Mouse (Mus musculus) liver, embryonic 14.5 days (tissue): ENCODE measurements around the gene Majin. TPM values are rescaled to one million over a fixed set of nuclear protein-coding genes. Genes with fewer than 3 reads are reported as not detected.

Source experiments
- ATAC-seq: fragments of 200-750 bp; cut with Nextera tagmentation; 2 replicates; pipeline ENCODE4 v1.8.0; 2017; ENCODE audit warnings: moderate number of reproducible peaks, mild to moderate bottlenecking, moderate library complexity; ENCODE audit not compliant: insufficient read depth
- DNase-seq, 3 experiments: peaks; one replicate each; pipeline ENCODE4 v3.0.0-alpha.2; 2012 to 2013; ENCODE audit warnings: low read depth in 3 of 3, low spot score in 3 of 3
- H3K27ac ChIP-seq: fragments of 300-500 bp; sonication (generic); 2 replicates; pipeline ENCODE4 v1.5.1; 2014; ENCODE audit warnings: moderate library complexity, mild to moderate bottlenecking, control low read depth, inconsistent platforms
- H3K27me3 ChIP-seq: fragments of 300-500 bp; sonication (generic); 2 replicates; pipeline ENCODE4 v1.6.1; 2014; ENCODE audit warnings: mild to moderate bottlenecking, low read length, moderate library complexity; ENCODE audit not compliant: control insufficient read depth, insufficient read depth
- H3K36me3 ChIP-seq: fragments of 300-500 bp; sonication (generic); replicated peaks from 2 replicates; pipeline ENCODE4 v1.6.1; 2014; ENCODE audit warnings: low read depth; ENCODE audit not compliant: control insufficient read depth, insufficient read depth
- H3K4me1 ChIP-seq, 2 experiments: fragments of 200-500 bp in 1 of 2; fragments of 300-500 bp in 1 of 2; sonication (generic) in 1 of 2; replicated peaks; 2 replicates each; pipeline ENCODE4 v1.6.1; 2012 to 2014; ENCODE audit warnings: antibody characterized with exemption in 1 of 2, inconsistent platforms in 1 of 2, low read length in 1 of 2; ENCODE audit not compliant: control insufficient read depth in 2 of 2, insufficient read depth in 2 of 2
- H3K4me2 ChIP-seq: fragments of 300-500 bp; sonication (generic); 2 replicates; pipeline ENCODE4 v1.6.1; 2014; ENCODE audit warnings: low read depth, mild to moderate bottlenecking, control low read depth, moderate library complexity
- H3K4me3 ChIP-seq, 2 experiments: fragments of 200-500 bp in 1 of 2; fragments of 300-500 bp in 1 of 2; sonication (generic) in 1 of 2; 2 replicates each; pipeline ENCODE4 v1.5.1; 2012 to 2014; ENCODE audit warnings: low read depth in 2 of 2, low read length in 2 of 2, mild to moderate bottlenecking in 2 of 2, control low read depth in 1 of 2, inconsistent platforms in 1 of 2, moderate library complexity in 1 of 2; ENCODE audit not compliant: insufficient read depth in 1 of 2
- H3K9ac ChIP-seq: fragments of 300-500 bp; sonication (generic); replicated peaks from 2 replicates; pipeline ENCODE4 v1.6.1; 2014; ENCODE audit warnings: mild to moderate bottlenecking, control low read depth, moderate library complexity
- H3K9me3 ChIP-seq: fragments of 300-500 bp; sonication (generic); 2 replicates; pipeline ENCODE4 v1.6.1; 2016; ENCODE audit warnings: low read length, mixed read lengths; ENCODE audit not compliant: control insufficient read depth
- CTCF ChIP-seq: IDR thresholded peaks from 2 replicates; pipeline ENCODE4 v1.5.1; 2016; ENCODE audit warnings: antibody characterized with exemption, low read depth, control low read depth
- EP300 ChIP-seq: IDR thresholded peaks from 2 replicates; pipeline ENCODE4 v1.6.1; 2016; ENCODE audit warnings: antibody characterized with exemption, low read depth
- WGBS: fragments of 180-500 bp; shearing (Covaris S2); extraction: QIAGEN DNeasy Blood & Tissue Kit; methylation state at CpG from one replicate; pipeline ENCODE4 v1.1.7; 2014; ENCODE audit not compliant: insufficient replicate concordance; 5-methylcytosine and 5-hydroxymethylcytosine counted together
- polyA plus RNA-seq, 2 experiments: library from polyadenylated mRNA; depleted of rRNA in 1 of 2; stranded (reverse) in 1 of 2; unstranded in 1 of 2; fragments of >200 nt; fragmentation: Nextera tagmentation in 1 of 2; extraction: Ambion mirVana in 1 of 2; gene quantifications; 2 replicates each; pipeline versions ENCODE4 v1.2.1 to v1.2.3; 2012 to 2014

Majin gene
- polyA plus RNA-seq, 2 experiments: not detected

- no peak overlapping the region for H3K9ac ChIP-seq
- ATAC-seq (no peak), DNase-seq (no peak)
- H3K27me3 ChIP-seq: no peaks in the 10 kb centered on the region
- no peak overlapping the region for H3K27ac ChIP-seq
- TF ChIP-seq CTCF (no peak), EP300 (no peak)
- no peaks in the 10 kb centered on the region for H3K9me3 ChIP-seq
- no peak overlapping the region for H3K4me3 ChIP-seq
- 73% methylated on average over 2 of the region's 2 CpGs for whole genome bisulfite sequencing
- H3K4me1 ChIP-seq: peaks cover 8 to 10% of the 10 kb centered on the region in 2 experiments; a peak in 3 of 4 replicates
- no peak overlapping the region for H3K4me2 ChIP-seq
- no peaks in the 10 kb centered on the region for H3K36me3 ChIP-seq
These were observed 46.8 kb downstream of the Majin start for GRCm38 (mm10) chr19:6231036-6231435.

GRCm38 (mm10) chr19:6233647-6234046 lies 49.5 kb downstream of the Majin start:
- Histone ChIP-seq H3K4me2 (no peak overlapping the region), H3K27me3 (no peaks in the 10 kb centered on the region), H3K9ac (no peak overlapping the region), H3K27ac (no peak overlapping the region), H3K9me3 (no peaks in the 10 kb centered on the region), H3K4me1 (peaks cover 17 to 20% of the 10 kb centered on the region in 2 experiments), H3K36me3 (no peaks in the 10 kb centered on the region), H3K4me3 (no peak overlapping the region)
- 84% methylated on average over 16 of the region's 16 CpGs for WGBS
- DNase-seq (no peak), ATAC-seq (no peak)
- TF ChIP-seq EP300 (no peak), CTCF (no peak)

GRCm38 (mm10) chr19:6234337-6235083 lies 50.3 kb downstream of the Majin start:
- no peak overlapping the region; a peak in 1 of 4 replicates for H3K4me3 ChIP-seq
- no peak overlapping the region for H3K9ac ChIP-seq
- H3K27ac ChIP-seq: no peak overlapping the region
- H3K9me3 ChIP-seq: no peaks in the 10 kb centered on the region
- H3K4me2 ChIP-seq: peak overlapping the region; percentile 86
- no peaks in the 10 kb centered on the region for H3K36me3 ChIP-seq
- ATAC-seq (no peak), DNase-seq (no peak)
- H3K27me3 ChIP-seq: no peaks in the 10 kb centered on the region
- WGBS: 65% methylated on average over 11 of the region's 11 CpGs
- TF ChIP-seq CTCF: no peak
- no peak for TF ChIP-seq EP300
- H3K4me1 ChIP-seq: peaks cover 20 to 25% of the 10 kb centered on the region in 2 experiments

GRCm38 (mm10) chr19:6235084-6236052 lies 51.2 kb downstream of the Majin start, which contains the start of gene Ppp2r5b:
Gene Ppp2r5b, minus strand, starts transcription at chr19:6235872.
- peak within 1 kb of the TSS; percentile 74 to 95 for H3K4me3 ChIP-seq
- H3K4me2 ChIP-seq: peak within 1 kb of the TSS; percentile 86
- no peaks in the 10 kb centered on the region for H3K36me3 ChIP-seq
- DNase-seq (peak; percentile 83 to 88 (median 85)), ATAC-seq (peak; percentile 92)
- WGBS: 7% methylated on average over 48 of the region's 48 CpGs
- TF ChIP-seq CTCF (peak; percentile 74), EP300 (no peak)
- H3K9me3 ChIP-seq: no peaks in the 10 kb centered on the region
- H3K4me1 ChIP-seq: peaks cover 29 to 33% of the 10 kb centered on the region in 2 experiments
- peak within 1 kb of the TSS; percentile 77 for H3K9ac ChIP-seq
- peak within 1 kb of the TSS; percentile 90 for H3K27ac ChIP-seq
- no peaks in the 10 kb centered on the region for H3K27me3 ChIP-seq
